Comparison of ENCODE assay signal across 14 mouse cellular contexts in genomic region chr10:53175946-53176345, GRCm38 (mm10).
"Had no signal": no experiment of that assay in that cellular context is flagged by ENCODE, and none has a peak within 500 bp of the region (broad histone marks: within the 10 kb centered on the region; RNA-seq: fewer than 3 reads in every experiment).

No protein-coding gene starts in this region.

- H3K36me3 ChIP-seq: limb, embryonic 13.5 days; midbrain, embryonic 13.5 days; neural tube, embryonic 15.5 days had no signal

- H3K9me3 ChIP-seq: limb, embryonic 13.5 days; midbrain, embryonic 13.5 days; neural tube, embryonic 15.5 days had no signal

- H3K4me2 ChIP-seq: limb, embryonic 13.5 days; midbrain, embryonic 13.5 days; neural tube, embryonic 15.5 days had no signal

- ATAC-seq: lung, postnatal 0 days; midbrain, embryonic 13.5 days had no signal

- H3K9ac ChIP-seq: limb, embryonic 13.5 days; liver, embryonic 14.5 days; midbrain, embryonic 13.5 days; neural tube, embryonic 15.5 days had no signal

- H3K27ac ChIP-seq: layer of hippocampus, adult 2 months; limb, embryonic 13.5 days; liver, embryonic 14.5 days; midbrain, embryonic 13.5 days; neural tube, embryonic 15.5 days; stomach, postnatal 0 days had no signal

- H3K27me3 ChIP-seq: limb, embryonic 13.5 days; midbrain, embryonic 13.5 days; neural tube, embryonic 15.5 days had no signal

- H3K4me3 ChIP-seq: layer of hippocampus, adult 2 months; limb, embryonic 13.5 days; midbrain, embryonic 13.5 days; myocyte; neural tube, embryonic 15.5 days had no signal

- H3K4me1 ChIP-seq: midbrain, embryonic 13.5 days; neural tube, embryonic 15.5 days had no signal

- DNase-seq: kidney, postnatal 10 days; kidney, postnatal 4 days; left cerebral cortex, postnatal 4 days; lung, adult 18-20 months; lung, postnatal 36 days; thymus, postnatal 4 days had no signal
